Mouse (Mus musculus): ENCODE results near the gene Taar3.

DNA sequence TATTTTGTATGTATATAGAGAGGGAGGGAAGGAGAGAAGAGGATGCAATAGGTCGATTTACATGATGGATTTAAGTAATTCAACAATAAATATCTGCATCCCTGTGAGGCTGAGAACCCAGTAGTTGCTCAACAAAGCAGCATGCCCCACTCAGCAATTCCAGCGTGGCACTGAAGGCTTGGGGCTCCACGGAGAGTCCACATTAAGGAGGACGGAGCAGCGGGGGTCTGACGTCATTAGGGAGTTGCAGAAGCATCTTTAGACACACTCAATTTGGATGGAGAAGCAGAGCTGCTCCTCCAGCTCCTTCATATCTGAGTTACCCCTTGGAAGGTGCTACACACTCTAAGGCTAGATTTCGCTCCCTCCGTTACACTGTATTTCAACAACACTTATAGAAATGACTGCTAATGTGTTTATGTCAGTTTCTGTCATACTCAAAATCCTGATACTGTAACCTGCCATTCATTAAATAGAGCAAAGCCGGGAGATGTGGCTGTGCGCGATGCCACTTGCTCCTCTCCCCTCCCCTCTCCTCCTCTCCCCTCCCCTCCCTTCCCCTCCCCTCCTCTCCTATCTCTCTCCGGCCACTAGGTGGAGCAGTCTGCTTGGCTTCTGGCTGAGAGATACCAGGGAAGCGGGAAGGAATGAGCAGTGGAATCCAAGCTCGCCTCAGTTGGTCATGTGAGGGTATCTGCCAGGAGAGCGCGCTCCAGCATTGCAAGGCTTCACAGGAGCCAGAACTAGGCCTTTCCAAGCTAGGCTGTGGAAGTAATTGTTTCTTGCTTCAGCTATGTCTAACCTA is 29.7 kb downstream of the Taar3 start:
- TF ChIP-seq TAL1 (IDR thresholded peaks at IDR 0.05; ENCODE audit: low read length) = no peak
- no peak for TF ChIP-seq GATA1 (IDR thresholded peaks at IDR 0.05; ENCODE audit: low read length)
